Mouse (Mus musculus) kidney, adult 2 months (tissue): Measurements from ENCODE around the gene Pgghg. TPM values are rescaled to one million over a fixed set of nuclear protein-coding genes. Genes with fewer than 3 reads are reported as not detected.

ENCODE experiments used
- DNase-seq: peaks from one replicate; pipeline ENCODE4 v3.0.0; 2021
- H3K27ac ChIP-seq: fragments of 200-500 bp; 2 replicates; pipeline ENCODE4 v1.5.1; 2012; ENCODE audit warnings: low read depth, low read length, control low read depth, inconsistent platforms; ENCODE audit not compliant: insufficient read depth
- H3K27me3 ChIP-seq: fragments of 200-500 bp; replicated peaks from 2 replicates; pipeline ENCODE4 v1.6.1; 2012; ENCODE audit warnings: mild to moderate bottlenecking, moderate library complexity, low read length, inconsistent platforms; ENCODE audit not compliant: control insufficient read depth, insufficient read depth
- H3K36me3 ChIP-seq: fragments of 200-500 bp; 2 replicates; pipeline ENCODE4 v1.6.1; 2012; ENCODE audit warnings: mild to moderate bottlenecking, moderate library complexity, low read length, inconsistent platforms; ENCODE audit not compliant: control insufficient read depth, insufficient read depth
- H3K4me1 ChIP-seq: fragments of 200-500 bp; 2 replicates; pipeline ENCODE4 v1.6.1; 2011; ENCODE audit warnings: low read length; ENCODE audit not compliant: control insufficient read depth, insufficient read depth
- H3K4me3 ChIP-seq: fragments of 200-500 bp; 2 replicates; pipeline ENCODE4 v1.5.1; 2011; ENCODE audit warnings: mild to moderate bottlenecking, low read depth, low read length, control low read depth; ENCODE audit not compliant: insufficient read depth
- CTCF ChIP-seq: fragments of 200-500 bp; conservative IDR thresholded peaks from 2 replicates; pipeline ENCODE4 v1.5.1; 2011; ENCODE audit warnings: low read depth, mild to moderate bottlenecking, control low read depth, low read length, moderate library complexity, mixed read lengths; ENCODE audit not compliant: insufficient read depth, insufficient read length
- POLR2A ChIP-seq: fragments of 200-500 bp; IDR thresholded peaks from one replicate; pipeline ENCODE4 v1.6.1; 2011; ENCODE audit warnings: low read depth, low read length, control low read depth
- WGBS: fragments of 180-500 bp; shearing (Covaris S2); methylation state at CpG from one replicate; pipeline ENCODE4 v1.1.7; 2018; 5-methylcytosine and 5-hydroxymethylcytosine counted together
- polyA plus RNA-seq: library from polyadenylated mRNA; depleted of rRNA; stranded (reverse); fragments of >200 nt; gene quantifications from 2 replicates; pipeline ENCODE4 v1.2.3, GENCODE M21; 2012

Gene Pgghg
- polyA plus RNA-seq, 1 experiment: 58.0 TPM

- Histone ChIP-seq H3K27me3 (no peaks in the 10 kb centered on the region), H3K4me1 (no peaks in the 10 kb centered on the region), H3K27ac (peak overlapping the region; percentile 83), H3K36me3 (no peaks in the 10 kb centered on the region), H3K4me3 (peak overlapping the region; percentile 68)
- TF ChIP-seq CTCF (no peak), POLR2A (no peak)
- DNase-seq: no peak
- 4% methylated on average over 17 of the region's 17 CpGs for WGBS
Measured at GRCm38 (mm10) chr7:140955342-140955741, 14.2 kb downstream of the Pgghg start.

- Histone ChIP-seq H3K4me3 (peak within 1 kb of the TSS; percentile 68), H3K36me3 (no peaks in the 10 kb centered on the region), H3K4me1 (no peaks in the 10 kb centered on the region), H3K27me3 (no peaks in the 10 kb centered on the region), H3K27ac (peak within 1 kb of the TSS; percentile 83)
- no peak for TF ChIP-seq POLR2A
- no peak for TF ChIP-seq CTCF
- DNase-seq: peak; percentile 95
- 13% methylated on average over 11 of the region's 11 CpGs for WGBS
Measured at GRCm38 (mm10) chr7:140955758-140956555, 14.8 kb downstream of the Pgghg start, which contains the start of the genes Gm45717 and Ifitm2. Gm45717 (minus strand) TSS chr7:140955937. Ifitm2 (minus strand) TSS chr7:140955987.

DNA sequence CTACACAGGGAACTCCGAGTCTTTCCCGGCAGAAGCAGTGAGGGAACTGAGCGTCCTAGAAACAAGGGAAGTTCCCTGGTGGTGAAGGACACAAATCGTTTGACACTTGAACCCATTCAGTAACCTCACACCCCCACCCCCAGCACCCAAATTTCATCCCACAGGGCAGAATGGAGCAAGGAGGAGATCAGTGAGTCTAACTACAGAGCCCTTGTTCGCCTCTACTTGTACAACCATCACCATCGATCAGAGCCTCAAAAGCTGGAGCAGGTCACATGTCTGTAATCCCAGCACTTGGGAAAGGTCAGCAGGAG is 15.3 kb downstream of the Pgghg start:
- TF ChIP-seq CTCF (no peak), POLR2A (no peak)
- H3K27me3 ChIP-seq: no peaks in the 10 kb centered on the region
- no peak overlapping the region for H3K4me3 ChIP-seq
- DNase-seq: no peak
- H3K4me1 ChIP-seq: no peaks in the 10 kb centered on the region
- 48% methylated on average over 6 of the region's 6 CpGs for WGBS
- peak overlapping the region; percentile 79 for H3K27ac ChIP-seq
- H3K36me3 ChIP-seq: no peaks in the 10 kb centered on the region

GRCm38 (mm10) chr7:140959181-140959901 is 18.1 kb downstream of the Pgghg start:
- H3K36me3 ChIP-seq: no peaks in the 10 kb centered on the region
- peak overlapping the region; percentile 21 for H3K27ac ChIP-seq
- no peak overlapping the region for H3K4me3 ChIP-seq
- TF ChIP-seq POLR2A (no peak), CTCF (no peak; the same call in 1 of the 2 replicates)
- DNase-seq: peak; percentile 73
- H3K4me1 ChIP-seq: no peaks in the 10 kb centered on the region
- no peaks in the 10 kb centered on the region for H3K27me3 ChIP-seq
- WGBS: 16% methylated on average over 9 of the region's 9 CpGs

GRCm38 (mm10) chr7:140960026-140960425 is 18.8 kb downstream of the Pgghg start:
- TF ChIP-seq POLR2A (no peak), CTCF (no peak)
- Histone ChIP-seq H3K27me3 (no peaks in the 10 kb centered on the region), H3K36me3 (no peaks in the 10 kb centered on the region), H3K27ac (no peak overlapping the region), H3K4me1 (no peaks in the 10 kb centered on the region), H3K4me3 (no peak overlapping the region)
- no peak for DNase-seq
- WGBS: 84% methylated on average over 5 of the region's 5 CpGs

- no peak for DNase-seq
- Histone ChIP-seq H3K4me3 (no peak overlapping the region), H3K27me3 (no peaks in the 10 kb centered on the region), H3K4me1 (no peaks in the 10 kb centered on the region), H3K36me3 (no peaks in the 10 kb centered on the region), H3K27ac (no peak overlapping the region)
- TF ChIP-seq CTCF: no peak
- no peak for TF ChIP-seq POLR2A
- WGBS: 78% methylated on average over 2 of the region's 2 CpGs
Measured at GRCm38 (mm10) chr7:140961416-140961815, 20.2 kb downstream of the Pgghg start.

- WGBS: 91% methylated on average over 2 of the region's 2 CpGs
- Histone ChIP-seq H3K4me1 (no peaks in the 10 kb centered on the region), H3K4me3 (no peak overlapping the region), H3K27me3 (no peaks in the 10 kb centered on the region), H3K27ac (no peak overlapping the region), H3K36me3 (no peaks in the 10 kb centered on the region)
- TF ChIP-seq CTCF (no peak), POLR2A (no peak)
- DNase-seq: no peak
Measured at GRCm38 (mm10) chr7:140962733-140963132, 21.5 kb downstream of the Pgghg start.
